Comparison of ENCODE assay signal across 18 mouse cellular contexts in genomic region chr1:97588561-97588960, GRCm38 (mm10).
"Had no signal": no experiment of that assay in that cellular context is flagged by ENCODE, and none has a peak within 500 bp of the region (broad histone marks: within the 10 kb centered on the region; RNA-seq: fewer than 3 reads in every experiment).

No protein-coding gene starts in this region.

- DNase-seq: kidney, adult 2 months; kidney, postnatal 36 days; layer of hippocampus, adult 9-11 months; layer of hippocampus, postnatal 36 days; left cerebral cortex, postnatal 4 days; lung, adult 2 months; lung, postnatal 36 days; midbrain, embryonic 14.5 days; retina, postnatal 1 day; right cerebral cortex, postnatal 4 days; spleen, adult 18-20 months; thymus, adult 2 months; thymus, postnatal 25 days had no signal

- H3K27ac ChIP-seq: limb, embryonic 13.5 days; liver, embryonic 14.5 days; neural tube, embryonic 13.5 days had no signal

- H3K9me3 ChIP-seq: limb, embryonic 13.5 days; neural tube, embryonic 13.5 days had no signal

- ATAC-seq: intestine, embryonic 16.5 days; lung, postnatal 0 days had no signal

- H3K4me1 ChIP-seq: limb, embryonic 13.5 days; neural tube, embryonic 13.5 days had no signal

- H3K9ac ChIP-seq: limb, embryonic 13.5 days; liver, embryonic 14.5 days; neural tube, embryonic 13.5 days had no signal

- H3K4me3 ChIP-seq: limb, embryonic 13.5 days; neural tube, embryonic 13.5 days had no signal

- H3K27me3 ChIP-seq: limb, embryonic 13.5 days; neural tube, embryonic 13.5 days had no signal

- H3K36me3 ChIP-seq: limb, embryonic 13.5 days; neural tube, embryonic 13.5 days had no signal

- H3K4me2 ChIP-seq: limb, embryonic 13.5 days; neural tube, embryonic 13.5 days had no signal
